Mouse (Mus musculus) brain, embryonic 14.5 days (tissue): ENCODE measurements at regions not wholly inside any gene's neighbourhood (a gene's known extent, or its start where the extent isn't known, plus 50 kb on each side); places are given as distances from the start of the nearest gene placed in this dataset.

Source experiments
- CTCF ChIP-seq: fragments of 200-500 bp; IDR thresholded peaks from 2 replicates; pipeline ENCODE4 v1.5.1; 2012; ENCODE audit warnings: inconsistent platforms, mild to moderate bottlenecking, moderate library complexity, borderline replicate concordance; ENCODE audit not compliant: insufficient read depth, insufficient read length; ENCODE audit errors: extremely low read depth
- POLR2A ChIP-seq: fragments of 200-500 bp; IDR thresholded peaks from 2 replicates; pipeline ENCODE4 v1.6.1; 2012; ENCODE audit warnings: mild to moderate bottlenecking, inconsistent platforms, borderline replicate concordance; ENCODE audit not compliant: poor library complexity, insufficient read depth, insufficient read length, severe bottlenecking; ENCODE audit errors: extremely low read depth

DNA sequence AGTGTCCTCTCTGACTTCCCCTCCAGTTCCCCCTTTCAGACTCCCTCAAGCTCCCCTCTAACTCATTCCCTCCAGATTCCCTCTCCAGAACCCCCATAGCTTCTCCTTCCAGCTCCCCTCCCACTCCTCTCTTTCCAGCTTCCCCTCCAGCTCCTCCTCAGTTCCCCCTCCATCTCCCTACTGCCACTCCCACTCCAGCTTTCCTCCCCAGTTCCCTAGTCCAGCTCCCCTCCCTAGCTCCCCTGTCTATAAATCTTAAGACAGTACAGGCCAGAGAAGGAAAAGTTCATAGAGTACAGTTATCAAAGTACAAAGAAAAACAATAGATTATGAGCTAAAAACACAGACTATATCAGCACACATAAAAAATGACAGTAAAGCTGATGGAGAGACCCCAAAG is 173.6 kb upstream of the Dcbld2 start:
- TF ChIP-seq POLR2A = no peak
- TF ChIP-seq CTCF = no peak
